Mouse (Mus musculus) activated CD4-positive, CD25-positive, alpha-beta regulatory T cell, adult 4 months (primary cell): ENCODE measurements at regions not wholly inside any gene's neighbourhood (a gene's known extent, or its start where the extent isn't known, plus 50 kb on each side); places are given as distances from the start of the nearest gene placed in this dataset.
A peak's percentile ranks its signal among the peaks of the same experiment; 100 is the strongest.

Experiments
- ATAC-seq: one replicate; pipeline ENCODE4 v1.8.0; 2017

DNA sequence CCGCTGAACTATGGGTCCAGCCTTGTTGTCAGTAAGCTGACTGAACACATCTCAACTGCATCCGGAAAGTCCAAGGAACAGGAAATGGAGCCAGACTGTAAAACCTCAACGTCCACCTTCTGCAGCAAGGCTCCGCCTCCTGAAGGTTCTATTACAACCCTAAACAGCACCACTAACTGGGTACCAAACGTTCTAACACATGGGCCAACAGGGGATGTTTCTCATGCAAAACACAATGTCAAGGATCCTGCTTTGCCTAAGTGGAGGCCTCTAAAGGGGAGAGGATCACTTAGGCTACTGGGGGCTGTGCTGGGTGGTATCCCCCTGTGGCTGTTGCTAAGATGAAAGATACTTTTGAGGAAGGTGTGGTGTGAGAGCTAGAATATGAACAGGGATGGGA is 51.0 kb upstream of the Stt3b start:
- ATAC-seq: no peak

DNA sequence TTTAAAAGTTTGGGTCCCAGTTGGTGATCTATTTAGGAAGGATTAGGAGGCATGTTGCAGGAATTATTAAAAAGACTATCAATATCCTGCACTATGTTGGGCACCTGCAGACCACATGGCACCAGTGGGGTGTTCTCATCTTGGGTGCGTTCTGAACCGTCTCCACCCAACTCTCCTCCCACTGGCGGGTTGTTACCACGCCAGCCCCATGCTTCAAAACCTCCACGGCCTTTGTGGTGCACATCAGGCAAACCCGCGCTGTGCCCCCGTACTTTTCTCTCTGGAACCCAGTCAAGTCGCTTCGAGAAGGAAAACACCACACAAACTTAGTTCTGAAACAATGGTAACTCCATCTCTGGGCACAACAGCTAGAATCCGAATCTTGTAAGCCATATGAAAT is 51.7 kb upstream of the Stt3b start:
- ATAC-seq: no peak

DNA sequence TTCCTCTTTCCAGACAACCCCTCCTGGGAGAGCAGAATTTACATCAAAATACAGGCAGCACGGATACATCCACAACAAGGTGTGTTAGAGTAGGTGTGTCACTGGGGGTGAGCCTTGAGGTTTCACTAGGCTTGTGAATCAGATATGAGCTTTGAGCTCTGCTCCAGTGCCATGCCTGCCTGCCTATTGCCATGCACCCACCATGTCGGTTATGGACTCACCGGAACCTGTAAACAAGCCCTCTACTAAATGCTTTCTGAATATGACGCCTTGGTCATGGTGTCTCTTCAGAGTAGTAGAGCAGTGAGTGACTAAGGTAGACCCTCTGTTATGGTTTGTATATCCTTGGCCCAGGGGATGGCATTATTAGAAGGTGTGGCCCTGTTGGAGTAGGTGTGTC is 52.3 kb upstream of the Stt3b start:
- ATAC-seq: no peak

DNA sequence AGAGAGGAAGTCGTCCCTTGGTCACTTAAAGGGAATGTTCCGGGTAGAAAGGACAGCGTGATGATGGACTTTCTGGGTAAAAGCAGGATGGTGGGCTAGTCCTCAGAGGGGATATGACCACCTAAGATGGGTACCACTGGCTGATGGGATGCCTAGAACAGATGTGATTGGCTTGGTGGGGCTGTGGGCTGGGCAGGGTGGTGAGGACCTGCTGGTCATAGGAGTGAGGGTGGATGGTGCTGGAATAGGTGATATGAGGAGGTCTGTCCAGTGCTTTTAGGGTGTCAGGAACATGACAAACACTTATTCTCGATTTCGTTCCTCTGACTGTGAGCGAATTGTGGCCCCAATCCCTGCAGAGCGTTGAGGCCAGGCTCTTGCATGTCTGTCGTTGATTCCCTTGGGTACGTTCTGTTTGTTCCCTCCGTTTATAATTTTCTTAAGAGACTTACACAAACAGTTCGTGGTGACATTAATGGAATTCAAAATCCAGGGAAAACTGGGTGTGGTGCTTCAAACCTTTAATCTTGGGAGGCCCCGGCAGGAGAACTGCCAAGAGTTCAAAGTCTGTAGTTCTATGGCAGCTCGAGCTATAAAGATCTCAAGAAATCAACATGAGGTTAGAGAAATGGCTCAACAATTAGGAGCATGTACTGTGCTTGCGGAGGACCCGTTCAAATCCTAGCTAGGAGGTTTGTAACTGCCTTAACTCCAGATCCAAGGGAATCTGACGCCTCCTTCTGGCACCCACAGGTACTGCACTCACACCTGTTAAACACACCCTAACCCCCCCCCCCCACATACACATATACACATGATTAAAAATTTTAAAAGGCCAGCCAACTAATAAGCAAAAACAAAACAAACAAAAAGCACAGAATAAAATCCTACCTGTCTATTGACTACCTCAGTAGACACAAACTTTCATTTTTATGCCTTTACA is 55.0 kb upstream of the Stt3b start:
- ATAC-seq: no peak

DNA sequence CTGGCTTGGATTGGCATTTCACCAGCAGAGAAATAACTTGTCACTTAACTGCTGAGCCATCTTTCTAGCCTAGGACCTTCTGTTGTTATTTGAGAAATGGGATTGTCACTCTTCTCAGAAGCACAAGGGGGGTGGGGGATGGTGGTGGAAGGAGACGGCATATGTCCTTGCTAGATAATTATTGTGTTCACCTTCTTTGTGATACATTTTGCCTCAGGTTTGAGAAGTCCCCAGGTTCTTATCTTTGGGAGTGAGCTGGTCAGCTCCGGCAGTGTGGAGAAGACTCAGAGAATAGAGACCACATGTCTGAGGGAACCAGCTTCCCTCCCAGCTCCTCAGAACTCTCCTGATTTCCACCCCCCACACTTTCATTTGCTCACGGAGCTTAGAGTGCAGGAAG is 57.6 kb upstream of the Stt3b start:
- ATAC-seq: no peak

DNA sequence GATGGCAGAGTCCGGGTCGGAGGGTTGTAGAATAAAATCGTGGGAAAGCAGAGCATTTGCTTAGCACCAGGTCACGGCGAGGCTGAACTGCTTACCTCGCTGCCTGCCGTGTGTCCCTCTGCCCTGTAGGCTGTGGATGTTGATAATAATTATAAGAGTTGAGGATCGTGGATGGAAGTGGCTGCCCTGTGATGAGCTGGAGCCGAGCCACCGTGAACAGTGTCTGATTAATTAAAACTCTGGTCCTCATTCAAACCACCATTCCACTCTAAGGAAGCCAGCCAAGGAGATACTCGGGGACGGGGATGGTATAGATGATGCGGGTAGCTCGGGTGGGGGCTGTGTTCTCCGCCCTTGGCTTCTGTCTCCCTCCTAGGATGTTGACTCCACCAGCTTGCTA is 70.1 kb upstream of the Stt3b start:
- no peak for ATAC-seq

DNA sequence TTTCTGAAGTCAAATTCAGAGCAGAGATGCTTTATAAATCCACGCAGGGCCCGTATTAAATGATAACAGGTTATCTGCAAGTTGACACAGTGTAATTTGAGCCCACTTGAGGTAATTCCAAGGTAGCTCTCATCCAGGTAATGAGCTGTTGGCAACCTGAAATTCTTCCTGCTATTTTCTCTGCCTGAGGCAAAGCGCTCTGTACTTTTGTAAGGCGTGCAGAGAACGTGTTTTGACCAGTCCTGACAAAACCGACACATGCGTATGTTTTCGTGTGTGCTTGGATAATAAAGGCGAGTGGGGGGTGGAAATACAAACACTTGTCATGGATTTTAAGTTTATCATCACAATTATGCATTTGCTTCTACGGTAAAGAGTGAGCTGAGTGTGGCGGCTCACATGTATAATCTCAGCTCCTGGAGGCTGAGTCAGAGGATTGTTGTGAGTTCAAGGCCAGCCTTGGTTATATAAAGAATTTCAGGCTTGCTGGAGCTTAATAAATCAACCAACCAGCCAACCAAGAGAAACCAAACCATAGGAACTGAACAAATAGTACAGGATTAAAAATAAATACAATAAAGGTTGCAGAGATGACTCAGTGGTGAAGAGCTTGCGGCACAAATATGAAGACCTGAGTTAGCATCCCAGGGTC is 72.7 kb upstream of the Stt3b start:
- no peak for ATAC-seq

DNA sequence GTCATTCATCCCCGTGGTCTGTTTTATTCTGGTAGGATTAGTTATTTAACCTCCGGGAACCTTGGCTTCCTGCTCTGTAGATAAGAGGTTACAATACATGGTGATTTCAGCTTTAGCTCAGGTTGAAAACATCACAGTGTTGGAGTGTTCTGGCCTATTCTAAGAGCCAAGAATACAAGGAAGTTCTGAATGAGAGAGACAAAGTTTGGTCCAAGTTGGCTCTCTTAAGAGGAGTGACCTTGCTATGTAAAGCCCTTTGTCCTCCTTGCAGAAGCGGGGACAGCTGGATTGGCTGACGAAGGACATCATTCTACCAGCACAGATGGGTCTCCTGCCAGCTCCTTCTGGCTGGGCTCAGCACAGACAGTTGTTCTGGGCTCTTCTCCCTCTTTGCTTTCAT is 73.7 kb upstream of the Stt3b start:
- ATAC-seq: no peak

DNA sequence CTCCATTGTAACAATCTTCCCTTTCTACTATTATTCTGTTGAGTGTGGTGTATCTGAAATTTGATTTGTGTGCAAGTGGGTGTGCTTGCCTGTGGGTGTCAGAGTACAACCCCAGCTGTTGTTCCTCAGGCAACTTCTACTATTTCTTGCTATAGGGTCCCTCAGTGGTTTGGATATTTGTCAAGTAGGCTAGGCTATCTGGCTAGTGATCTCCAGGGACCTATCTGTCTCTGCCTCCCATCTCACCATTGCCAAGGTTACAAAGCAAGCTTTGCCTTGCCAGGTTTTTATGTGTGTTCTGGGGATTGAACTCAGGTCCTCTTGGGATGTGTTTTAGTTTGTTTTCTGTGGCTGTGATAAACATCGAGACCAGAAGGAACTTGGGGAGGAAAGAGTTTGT is 74.1 kb upstream of the Stt3b start:
- no peak for ATAC-seq

DNA sequence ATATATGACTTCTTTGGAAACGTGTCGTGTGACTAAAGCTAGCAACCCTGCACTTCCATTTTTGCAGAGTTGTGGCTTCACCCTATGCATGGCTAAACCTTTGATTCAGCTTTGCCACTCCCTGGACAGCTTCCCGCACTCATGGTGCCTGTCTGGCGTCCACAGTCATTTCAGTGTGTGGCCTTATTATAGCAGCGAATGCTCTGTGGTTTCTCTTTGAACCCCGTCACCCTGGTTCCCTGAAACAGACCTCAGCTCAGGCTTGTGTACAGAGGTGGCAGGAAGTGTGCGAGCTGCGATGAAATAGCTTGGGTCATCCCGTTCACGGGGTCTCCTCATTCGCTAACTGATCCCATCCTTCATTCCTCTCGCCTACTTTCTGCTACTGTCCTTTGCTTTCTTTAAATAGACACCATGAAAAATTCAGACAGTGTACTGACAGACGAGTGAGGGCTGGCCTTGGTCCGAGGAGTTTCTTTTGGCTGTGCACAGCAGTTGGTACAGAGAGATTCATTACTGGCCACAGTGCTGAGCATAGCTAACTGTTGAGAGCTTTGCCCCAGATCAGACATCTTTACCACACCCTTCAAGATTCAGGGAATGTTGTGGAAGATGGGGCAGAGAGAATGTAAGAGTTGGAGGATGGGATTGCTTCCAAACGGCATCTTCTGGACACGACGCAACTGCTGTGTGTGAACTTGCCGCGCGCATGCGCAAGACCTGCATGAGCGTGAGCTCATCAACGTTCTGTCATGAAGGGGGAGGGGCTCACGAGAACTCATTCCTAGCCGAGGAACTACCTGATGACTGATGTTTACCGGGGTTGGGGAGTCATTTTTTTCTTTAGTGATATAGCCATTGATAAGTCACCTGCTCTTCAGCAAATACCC is 77.5 kb upstream of the Stt3b start:
- peak; percentile 60 for ATAC-seq

DNA sequence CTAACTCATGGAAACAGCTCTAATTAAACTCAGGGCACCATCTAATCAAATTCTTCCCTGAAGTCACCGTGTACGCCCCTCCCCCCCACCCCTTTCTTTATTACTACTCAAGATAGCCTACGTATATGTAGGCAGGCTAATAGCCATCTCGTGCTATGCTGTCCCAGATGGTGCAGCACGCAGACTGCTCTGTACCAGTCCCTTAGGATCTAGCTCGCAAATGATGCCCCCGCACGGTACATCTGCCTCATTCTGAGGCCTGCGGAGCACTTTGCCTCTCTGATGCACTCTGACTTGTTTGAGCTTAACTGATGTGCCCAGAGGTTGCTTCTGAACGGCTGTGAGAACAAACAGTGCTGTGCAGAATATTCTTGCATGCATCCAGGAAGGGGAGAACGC is 78.1 kb upstream of the Stt3b start:
- no peak for ATAC-seq

DNA sequence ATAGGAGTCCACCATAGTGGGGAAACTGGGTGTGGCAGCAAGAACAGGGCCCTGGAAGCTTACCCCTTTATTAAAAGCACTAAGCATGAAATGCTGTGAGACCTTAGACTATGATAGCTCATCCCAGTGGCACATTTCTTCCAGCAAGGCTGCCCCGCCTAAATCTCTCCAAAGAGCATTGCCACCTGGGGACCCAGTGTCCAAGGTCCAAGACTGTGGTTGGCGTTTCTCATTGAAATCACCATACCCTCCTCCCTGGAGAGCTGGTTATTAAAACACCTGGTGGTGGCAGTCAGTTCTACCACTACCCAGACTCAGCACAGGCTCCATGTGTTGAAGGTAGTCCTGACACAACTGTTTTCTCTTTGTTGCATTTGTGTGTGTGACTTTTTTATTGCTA is 78.9 kb upstream of the Stt3b start:
- ATAC-seq: no peak

DNA sequence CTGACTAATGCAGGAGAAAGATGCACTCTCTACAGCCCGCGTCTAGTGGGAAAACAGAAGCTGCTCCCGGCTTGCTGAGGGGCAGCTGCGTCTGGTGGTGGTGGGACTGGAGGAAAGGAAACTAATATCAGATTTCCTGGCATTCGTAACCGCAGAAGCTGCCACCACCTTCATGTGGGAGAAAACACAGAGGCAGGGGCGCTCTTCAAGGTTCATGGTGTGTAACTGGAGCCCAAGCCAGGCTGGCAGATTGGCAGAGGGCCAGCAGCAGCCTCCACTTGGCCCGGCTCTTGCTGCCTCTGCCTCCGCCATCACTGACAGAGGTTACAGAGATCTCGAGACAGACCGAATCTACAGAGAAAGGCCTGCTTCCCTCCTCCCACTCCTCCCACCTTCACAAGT is 80.7 kb upstream of the Stt3b start:
- peak; percentile 38 for ATAC-seq

DNA sequence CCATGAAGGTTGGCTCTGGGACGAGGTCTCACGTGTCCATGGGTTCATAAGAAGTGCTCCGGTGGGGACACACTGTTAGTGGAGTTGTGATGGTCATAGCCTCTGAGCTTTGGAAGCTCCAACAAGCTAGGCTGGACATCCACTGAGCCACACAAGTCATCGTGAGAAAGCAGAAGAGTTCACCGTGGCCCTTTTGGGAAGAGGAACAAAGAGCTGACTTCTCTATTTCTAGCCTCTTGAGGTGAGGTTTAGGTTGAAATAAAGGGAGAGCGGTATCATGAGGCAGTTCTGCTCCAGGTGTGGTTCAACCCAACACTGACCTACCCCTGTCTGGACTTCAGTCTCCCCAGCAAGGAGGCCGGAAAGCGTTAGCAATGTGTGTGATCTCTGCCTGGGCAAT is 85.3 kb upstream of the Stt3b start:
- ATAC-seq: no peak

DNA sequence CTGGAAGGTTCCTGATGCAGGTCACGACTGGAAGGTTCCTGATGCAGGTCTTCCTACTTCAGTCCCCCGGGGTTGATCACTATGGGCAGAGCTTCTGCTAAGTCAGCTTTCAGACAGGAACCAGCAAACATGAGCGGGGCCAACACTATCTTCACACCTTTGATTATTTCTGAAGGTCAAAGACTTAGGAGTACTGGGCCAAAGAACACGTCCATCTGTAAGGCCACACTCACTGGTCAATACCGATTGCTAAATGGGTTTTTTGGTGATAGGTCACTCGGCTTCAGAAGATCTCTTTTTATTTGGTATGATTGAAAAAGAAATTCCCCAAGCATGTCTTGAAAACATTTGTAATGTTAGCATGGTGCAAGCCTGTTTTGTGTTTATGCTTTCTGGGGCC is 90.2 kb upstream of the Stt3b start:
- no peak for ATAC-seq

DNA sequence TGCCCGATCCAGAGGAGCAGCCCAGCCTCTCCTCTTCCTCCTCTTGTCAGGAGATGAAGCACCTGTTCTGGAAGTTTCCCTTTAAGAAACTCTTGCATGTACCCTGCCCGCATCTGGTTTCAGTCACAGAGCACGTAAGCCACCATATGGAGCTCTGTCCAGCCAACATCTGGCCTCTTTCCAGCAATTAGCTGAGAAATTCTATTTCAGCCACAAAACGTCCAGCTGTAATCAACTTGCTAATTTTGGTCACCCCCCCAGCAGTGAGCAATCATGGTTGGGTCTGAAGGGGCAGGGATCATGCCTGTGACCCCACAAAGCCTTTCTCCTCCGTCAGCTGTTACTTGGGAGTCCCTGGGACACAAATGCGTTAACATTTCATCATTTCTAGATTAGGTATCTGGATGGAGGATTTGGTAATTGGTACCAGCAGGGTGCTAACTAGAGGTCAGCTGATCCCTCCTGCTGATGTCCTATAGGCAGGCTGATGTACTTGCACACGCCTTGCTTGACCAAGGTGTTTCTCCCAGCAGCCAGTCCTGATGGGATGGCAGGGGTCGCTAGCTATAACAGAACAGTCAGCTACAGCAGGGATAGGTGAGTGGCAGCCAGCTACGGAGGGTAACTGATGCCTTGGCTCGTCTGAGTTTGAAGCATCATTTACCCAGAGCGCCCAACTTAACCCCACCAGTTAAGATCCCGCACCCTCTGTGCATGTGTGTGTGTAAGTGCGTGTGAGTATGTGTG is 91.4 kb upstream of the Stt3b start:
- ATAC-seq: no peak

DNA sequence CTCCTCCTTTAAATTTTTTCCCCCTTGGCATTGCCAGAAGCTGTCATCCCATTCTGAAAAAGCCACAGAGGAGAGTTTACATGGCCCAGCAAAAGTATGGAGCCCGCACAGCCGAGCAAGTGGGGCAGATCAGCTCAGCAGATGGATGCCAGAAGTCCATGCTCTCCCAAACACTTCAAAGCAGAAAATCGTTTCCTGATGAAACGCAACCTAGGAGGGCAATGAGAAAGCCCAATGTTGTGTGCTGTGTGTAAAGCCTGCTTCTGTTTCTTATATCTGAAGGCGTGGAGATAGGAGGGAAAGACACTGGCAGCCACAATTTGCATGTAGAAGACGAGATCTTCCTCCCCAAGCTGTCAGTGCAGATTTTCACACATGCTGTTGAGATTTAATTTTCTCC is 92.4 kb upstream of the Stt3b start:
- ATAC-seq: no peak

DNA sequence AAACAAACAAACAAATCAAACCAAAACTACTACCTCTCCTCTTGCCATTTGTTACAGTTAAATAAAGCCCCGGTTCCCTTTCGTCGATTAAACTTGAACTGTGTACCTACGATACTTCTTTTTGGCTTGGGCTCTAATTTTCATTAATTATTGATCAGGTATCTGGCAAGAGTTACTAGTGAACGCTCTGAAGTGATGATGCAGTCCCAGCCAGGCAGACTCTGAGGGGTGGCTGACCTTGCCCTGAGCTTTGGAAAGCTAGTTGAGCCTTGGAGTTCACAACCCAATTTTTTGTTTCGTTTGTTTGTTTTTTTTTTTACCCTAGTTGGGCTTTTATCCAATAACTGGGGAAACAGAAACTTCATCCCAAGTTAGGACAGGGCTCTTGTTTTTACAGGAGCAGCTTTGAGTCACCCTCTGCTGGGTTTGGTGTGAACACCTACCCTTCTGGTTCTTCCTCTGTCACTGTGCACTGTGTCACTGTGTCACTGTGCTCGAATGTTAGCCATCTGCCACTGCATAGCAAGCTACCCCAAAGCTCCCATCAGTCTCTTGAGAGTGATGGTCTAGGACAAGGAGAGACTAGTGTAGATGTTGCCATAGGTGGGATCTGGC is 93.2 kb upstream of the Stt3b start:
- ATAC-seq: no peak

DNA sequence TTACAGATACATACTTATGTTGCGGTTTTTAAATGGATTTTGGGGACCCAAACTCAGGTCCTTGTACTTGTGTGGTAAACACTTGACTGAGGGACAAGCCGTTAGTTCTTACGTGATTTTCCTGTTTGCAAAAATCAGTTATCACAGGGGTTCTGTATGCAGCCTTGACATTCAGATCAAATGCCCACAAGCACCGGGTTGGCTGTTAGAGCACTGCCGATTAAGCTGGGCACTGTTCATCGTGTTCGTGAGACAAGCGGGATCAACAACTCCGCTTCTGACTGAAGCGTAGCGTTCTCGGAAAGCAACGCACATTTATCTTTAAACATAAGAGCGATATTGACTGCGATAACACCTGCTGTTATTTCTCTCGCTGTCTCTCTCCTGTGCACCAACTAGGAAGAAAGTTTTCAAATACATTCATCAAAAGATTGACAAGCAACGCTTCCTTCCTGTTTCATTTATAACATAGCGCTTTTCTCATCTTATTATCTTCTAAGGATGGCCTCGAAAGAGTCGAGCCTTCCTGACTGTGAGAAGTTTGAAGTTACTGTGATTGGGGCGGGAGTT is 97.8 kb upstream of the Stt3b start:
- ATAC-seq: peak; percentile 73

DNA sequence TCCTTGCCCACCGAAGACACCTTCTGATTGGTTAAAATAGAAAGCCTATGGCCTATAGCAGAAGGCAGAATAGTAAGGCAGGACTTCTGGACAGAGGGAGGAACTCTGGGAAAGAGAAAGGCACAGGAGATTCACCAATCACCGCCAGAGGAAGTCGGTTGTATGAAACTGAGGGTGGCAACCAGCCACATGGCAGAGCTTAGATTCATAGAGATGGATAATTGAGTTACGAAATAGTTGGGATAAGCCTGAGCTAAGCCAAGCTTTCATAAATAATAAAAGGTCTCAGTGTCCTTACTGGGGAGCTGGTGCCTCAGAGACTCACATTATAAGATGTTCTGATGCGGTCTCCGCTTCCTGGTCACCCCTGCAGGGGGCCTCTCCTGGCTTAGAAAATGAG is 98.7 kb upstream of the Stt3b start:
- ATAC-seq: no peak

DNA sequence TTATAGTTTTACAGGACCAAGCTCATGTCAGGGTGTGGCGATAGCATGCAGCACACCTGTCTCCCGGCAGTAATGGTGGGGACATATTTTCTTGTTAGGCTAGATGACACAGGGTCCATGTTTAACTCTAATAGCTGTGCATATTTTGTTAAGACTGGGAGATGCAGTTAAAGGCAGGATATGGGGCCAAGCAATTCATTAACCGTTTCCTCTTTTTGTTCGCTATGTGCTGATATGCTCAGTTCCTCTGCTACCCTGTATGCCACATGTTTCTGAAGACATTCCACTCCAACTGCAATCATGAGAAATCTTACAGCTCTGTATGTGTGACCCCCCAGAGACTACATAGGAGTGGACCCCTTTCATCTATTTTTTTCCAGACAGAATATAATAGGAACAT is 104.0 kb upstream of the Stt3b start:
- ATAC-seq: no peak

DNA sequence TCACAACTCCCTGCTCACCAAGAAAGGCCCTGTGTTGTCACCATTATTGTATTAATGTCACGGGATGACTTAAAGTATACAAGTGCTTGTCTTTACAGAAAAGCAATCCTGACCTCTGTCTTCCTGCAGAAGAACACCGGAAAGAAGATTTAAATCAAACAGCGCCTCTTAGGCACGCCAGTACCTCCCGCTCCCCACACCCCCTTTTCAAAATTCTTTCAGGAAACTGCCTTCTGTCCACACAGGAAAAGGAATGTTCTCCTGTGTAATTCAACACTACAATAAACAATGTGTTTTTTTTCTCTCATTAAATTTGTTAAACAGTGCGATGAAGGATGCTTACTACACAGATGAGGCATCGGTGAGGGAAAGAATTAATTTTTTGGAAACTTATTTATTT is 112.6 kb upstream of the Stt3b start:
- ATAC-seq: no peak
